Mouse (Mus musculus) CH12.LX (cell line): ENCODE data around the gene Tmem44. TPM values are rescaled to one million over a fixed set of nuclear protein-coding genes. Genes with fewer than 3 reads are reported as not detected.

Experiments
- DNase-seq: peaks from one replicate; pipeline ENCODE4 v3.0.0-alpha.2; 2013; ENCODE audit errors: extremely low read depth
- H3K27ac ChIP-seq: 2 replicates; pipeline ENCODE4 v1.5.1; 2012; ENCODE audit warnings: low read depth, mild to moderate bottlenecking, control low read depth, moderate library complexity; ENCODE audit not compliant: insufficient read depth
- H3K27me3 ChIP-seq: replicated peaks from 2 replicates; pipeline ENCODE3; 2012; ENCODE audit warnings: inconsistent platforms
- H3K36me3 ChIP-seq, 2 experiments: replicated peaks in 1 of 2; 2 replicates each; pipeline versions ENCODE3 to v1.6.1; 2012; ENCODE audit warnings: inconsistent platforms in 1 of 2, low read length in 1 of 2, mild to moderate bottlenecking in 1 of 2, mixed read lengths in 1 of 2, moderate library complexity in 1 of 2; ENCODE audit not compliant: control insufficient read depth in 1 of 2, insufficient read depth in 1 of 2
- H3K4me1 ChIP-seq, 2 experiments: 2 replicates each; pipeline ENCODE4 v1.6.1; 2012; ENCODE audit warnings: inconsistent platforms in 1 of 2, moderate library complexity in 1 of 2; ENCODE audit not compliant: insufficient read depth in 2 of 2, control insufficient read depth in 1 of 2
- H3K4me2 ChIP-seq: 2 replicates; pipeline ENCODE4 v1.6.1; 2012; ENCODE audit warnings: low read depth, mild to moderate bottlenecking, control low read depth; ENCODE audit not compliant: poor library complexity, insufficient read depth, severe bottlenecking
- H3K4me3 ChIP-seq, 3 experiments: fragments of 150-350 bp in 1 of 3; sonication (generic) in 1 of 3; replicated peaks in 1 of 3; 2 replicates each; pipeline versions ENCODE3 to v1.5.1; 2011 to 2012; ENCODE audit warnings: low read depth in 2 of 3, low read length in 2 of 3, mild to moderate bottlenecking in 2 of 3, moderate library complexity in 2 of 3, control low read depth in 1 of 3, improper control_type of control experiment in 1 of 3, inconsistent platforms in 1 of 3, mixed read lengths in 1 of 3; ENCODE audit not compliant: poor library complexity in 1 of 3
- H3K79me2 ChIP-seq: replicated peaks from 2 replicates; pipeline ENCODE4 v1.6.1; 2012; ENCODE audit warnings: mild to moderate bottlenecking, moderate library complexity; ENCODE audit not compliant: control insufficient read depth, poor library complexity, insufficient read depth, severe bottlenecking; ENCODE audit errors: extremely low read depth
- H3K9ac ChIP-seq: 2 replicates; pipeline ENCODE4 v1.6.1; 2012; ENCODE audit warnings: low read depth, mild to moderate bottlenecking, control low read depth, moderate library complexity; ENCODE audit not compliant: insufficient read depth
- H3K9me3 ChIP-seq: replicated peaks from 2 replicates; pipeline ENCODE3; 2012; ENCODE audit warnings: low read length, inconsistent platforms, mixed read lengths
- BHLHE40 ChIP-seq: IDR thresholded peaks from 2 replicates; pipeline ENCODE4 v1.6.1; 2011; ENCODE audit warnings: mild to moderate bottlenecking, low read depth, low read length, improper control_type of control experiment
- CHD1 ChIP-seq: IDR thresholded peaks from 2 replicates; pipeline ENCODE4 v1.6.1; 2012; ENCODE audit warnings: low read depth, low read length, improper control_type of control experiment, inconsistent platforms
- CTCF ChIP-seq, 2 experiments: IDR thresholded peaks in 1 of 2; conservative IDR thresholded peaks in 1 of 2; 2 replicates each; pipeline ENCODE4 v1.5.1; 2011 to 2012; ENCODE audit warnings: low read depth in 2 of 2, low read length in 2 of 2, improper control_type of control experiment in 1 of 2, inconsistent platforms in 1 of 2, mild to moderate bottlenecking in 1 of 2, moderate library complexity in 1 of 2
- E2F4 ChIP-seq: IDR thresholded peaks from 2 replicates; pipeline ENCODE4 v1.6.1; 2011; ENCODE audit warnings: low read depth, low read length, improper control_type of control experiment; ENCODE audit not compliant: insufficient replicate concordance
- ELF1 ChIP-seq: IDR thresholded peaks from 2 replicates; pipeline ENCODE4 v1.6.1; 2014; ENCODE audit warnings: low read depth, mild to moderate bottlenecking, inconsistent platforms, low read length, improper control_type of control experiment
- GABPA ChIP-seq: IDR thresholded peaks from 2 replicates; pipeline ENCODE4 v1.6.1; 2012; ENCODE audit warnings: low read depth, low read length, improper control_type of control experiment, inconsistent platforms; ENCODE audit not compliant: insufficient replicate concordance
- MAFK ChIP-seq: IDR thresholded peaks from 2 replicates; pipeline ENCODE4 v1.6.1; 2011; ENCODE audit warnings: low read length, improper control_type of control experiment; ENCODE audit not compliant: insufficient replicate concordance
- MAX ChIP-seq: IDR thresholded peaks from 2 replicates; pipeline ENCODE4 v1.6.1; 2011; ENCODE audit warnings: low read length, improper control_type of control experiment
- MEF2A ChIP-seq: IDR thresholded peaks from 2 replicates; pipeline ENCODE4 v1.6.1; 2014; ENCODE audit warnings: low read depth, mild to moderate bottlenecking, inconsistent platforms, low read length, improper control_type of control experiment, borderline replicate concordance
- NELFE ChIP-seq: IDR thresholded peaks from 2 replicates; pipeline ENCODE4 v1.6.1; 2011; ENCODE audit warnings: low read depth, low read length, improper control_type of control experiment
- NRF1 ChIP-seq: IDR thresholded peaks from 2 replicates; pipeline ENCODE4 v1.6.1; 2014; ENCODE audit warnings: low read depth, mild to moderate bottlenecking, inconsistent platforms, low read length, improper control_type of control experiment, moderate library complexity
- PAX5 ChIP-seq: IDR thresholded peaks from 2 replicates; pipeline ENCODE4 v1.6.1; 2012; ENCODE audit warnings: low read length, inconsistent platforms, mixed read lengths
- POLR2A ChIP-seq: IDR thresholded peaks from 2 replicates; pipeline ENCODE4 v1.6.1; 2011; ENCODE audit warnings: low read depth, mild to moderate bottlenecking, improper control_type of control experiment, low read length
- RAD21 ChIP-seq: IDR thresholded peaks from 2 replicates; pipeline ENCODE4 v1.6.1; 2011; ENCODE audit warnings: low read depth, mild to moderate bottlenecking, low read length, improper control_type of control experiment, moderate library complexity
- SMC3 ChIP-seq: IDR thresholded peaks from 2 replicates; pipeline ENCODE4 v1.6.1; 2011; ENCODE audit warnings: low read depth, low read length, improper control_type of control experiment
- TBP ChIP-seq: conservative IDR thresholded peaks from 2 replicates; pipeline ENCODE4 v1.6.1; 2011; ENCODE audit warnings: low read depth, low read length, improper control_type of control experiment
- TCF12 ChIP-seq: IDR thresholded peaks from 2 replicates; pipeline ENCODE4 v1.6.1; 2014; ENCODE audit warnings: low read depth, mild to moderate bottlenecking, inconsistent platforms, low read length, improper control_type of control experiment
- USF2 ChIP-seq: conservative IDR thresholded peaks from 2 replicates; pipeline ENCODE4 v1.6.1; 2011; ENCODE audit warnings: low read depth, low read length, improper control_type of control experiment
- ZC3H11A ChIP-seq: IDR thresholded peaks from 2 replicates; pipeline ENCODE4 v1.6.1; 2012; ENCODE audit warnings: low read depth, mild to moderate bottlenecking, inconsistent platforms, low read length, improper control_type of control experiment
- ZKSCAN1 ChIP-seq: IDR thresholded peaks from 2 replicates; pipeline ENCODE4 v1.6.1; 2012; ENCODE audit warnings: low read depth, inconsistent platforms, low read length, improper control_type of control experiment, borderline replicate concordance
- ZMIZ1 ChIP-seq: IDR thresholded peaks from 2 replicates; pipeline ENCODE4 v1.6.1; 2012; ENCODE audit warnings: low read depth, mild to moderate bottlenecking, inconsistent platforms, low read length, improper control_type of control experiment
- dilution Hi-C: fragments of 300-500 bp; cut with MboI; formaldehyde crosslinking; loops from 2 replicates; pipeline ENCODE4 v1.14.3; 2020; ENCODE audit warnings: low sequenced_read_pairs; ENCODE audit not compliant: extremely low pct_unique_long_range_greater_than_20kb, extremely low pct_ligation_motif_present
- in situ Hi-C: fragments of 300-500 bp; cut with MboI; formaldehyde crosslinking; loops from 3 replicates; pipeline ENCODE4 v1.14.3; 2019; ENCODE audit warnings: low sequenced_read_pairs, low pct_ligation_motif_present, low pct_unique_long_range_greater_than_20kb, mixed read lengths
- polyA plus RNA-seq: library from polyadenylated mRNA; unstranded; fragments of >175 nt; gene quantifications from 2 replicates; pipeline ENCODE4 v1.2.1, GENCODE M21; 2012; ENCODE audit warnings: low read depth; ENCODE audit not compliant: insufficient read length
- total RNA-seq, 2 experiments: library from RNA; depleted of rRNA; stranded (reverse); fragments of 300-350 nt in 1 of 2; fragments of >200 nt in 1 of 2; gene quantifications; 2 replicates each; pipeline ENCODE4 v1.2.3; 2012 to 2014

Tmem44 gene
- total and polyA plus RNA-seq, 3 experiments = 0.16 to 0.70 (median 0.51) TPM

DNA sequence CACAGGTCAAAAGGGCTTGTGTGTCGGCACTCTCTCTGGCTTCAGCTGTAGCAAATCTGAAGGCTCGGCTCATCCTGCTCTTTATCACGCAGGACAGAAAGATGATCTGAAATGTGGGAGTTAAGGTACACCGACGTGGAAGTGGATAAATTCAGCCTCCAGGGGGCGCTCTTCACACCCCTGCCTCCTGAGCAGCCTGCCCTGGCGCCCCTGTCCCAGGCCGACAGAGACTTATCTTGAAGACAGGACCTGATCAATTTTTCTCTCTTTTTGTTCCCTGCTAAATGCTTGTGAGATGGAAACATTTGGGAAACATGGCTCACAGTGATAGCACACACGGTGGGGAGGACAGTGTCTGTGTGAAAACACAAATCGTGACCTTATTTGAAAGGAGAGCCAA, 11.2 kb downstream of the Tmem44 start:
- Histone ChIP-seq H3K9ac (no peak overlapping the region), H3K4me1 (peaks cover 5 to 26% of the 10 kb centered on the region in 2 experiments), H3K4me2 (peak overlapping the region; percentile 41), H3K9me3 (no peaks in the 10 kb centered on the region), H3K27ac (no peak overlapping the region), H3K27me3 (peaks cover 32% of the 10 kb centered on the region), H3K36me3 (no peaks in the 10 kb centered on the region), H3K4me3 (no peak overlapping the region), H3K79me2 (no peaks in the 10 kb centered on the region)
- dilution Hi-C loops = no loop called here
- peak; percentile 67 for DNase-seq
- in situ Hi-C loops = no loop called here
- no peak for TF ChIP-seq MAFK
- no peak for TF ChIP-seq BHLHE40
- TF ChIP-seq GABPA = no peak
- TF ChIP-seq CTCF (conservative IDR thresholded peaks at IDR 0.05 in 1 of 2, IDR thresholded peaks at IDR 0.05 in 1 of 2; ENCODE audit: low read depth in 2 of 2, low read length in 2 of 2) = peak; percentile 84 to 86
- TF ChIP-seq TBP = no peak
- TF ChIP-seq RAD21 = peak; percentile 50
- TF ChIP-seq ELF1 = peak; percentile 24; the same call in 1 of the 2 replicates
- peak; percentile 68 for TF ChIP-seq SMC3
- TF ChIP-seq E2F4 = no peak
- no peak for TF ChIP-seq NRF1
- no peak for TF ChIP-seq POLR2A
- TF ChIP-seq MEF2A = no peak
- TF ChIP-seq ZKSCAN1 = no peak

DNA sequence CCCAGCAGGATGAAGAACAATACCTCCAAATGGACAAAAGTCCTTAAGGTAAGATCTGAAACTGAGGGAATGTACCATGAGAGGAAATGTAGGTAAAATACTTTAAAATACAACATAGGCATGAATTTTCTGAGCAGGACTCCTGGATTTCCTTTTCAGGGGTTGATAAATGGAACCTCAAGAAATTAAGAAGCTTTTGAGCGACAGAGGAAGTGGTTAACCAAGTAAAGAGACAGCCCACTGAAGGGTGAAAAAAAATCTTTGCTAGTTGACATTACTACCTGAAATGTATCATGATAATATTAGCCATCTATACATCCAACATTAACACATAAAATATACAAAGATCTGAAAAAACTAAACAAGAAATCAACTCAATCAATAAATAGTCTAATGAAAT, 15.6 kb downstream of the Tmem44 start:
- no peak overlapping the region for H3K4me2 ChIP-seq
- H3K4me3 ChIP-seq = no peak overlapping the region
- in situ Hi-C loops (no loop called here), dilution Hi-C loops (no loop called here)
- no peak overlapping the region for H3K9ac ChIP-seq
- no peaks in the 10 kb centered on the region for H3K36me3 ChIP-seq
- DNase-seq = no peak
- peaks cover 8 to 26% of the 10 kb centered on the region in 2 experiments for H3K4me1 ChIP-seq
- H3K9me3 ChIP-seq = no peaks in the 10 kb centered on the region
- no peak overlapping the region for H3K27ac ChIP-seq
- no peaks in the 10 kb centered on the region for H3K27me3 ChIP-seq
- no peak for TF ChIP-seq NELFE
- TF ChIP-seq MAX = no peak
- TF ChIP-seq CHD1 = no peak
- no peak for TF ChIP-seq CTCF (conservative IDR thresholded peaks at IDR 0.05 in 1 of 2, IDR thresholded peaks at IDR 0.05 in 1 of 2; ENCODE audit: low read depth in 2 of 2, low read length in 2 of 2)
- no peak for TF ChIP-seq USF2
- no peak for TF ChIP-seq TCF12
- no peak for TF ChIP-seq PAX5
- no peak for TF ChIP-seq ZC3H11A
- no peak for TF ChIP-seq E2F4
- TF ChIP-seq ZMIZ1 = no peak
- TF ChIP-seq, all 38 proteins: peak for 0
- no peaks in the 10 kb centered on the region for H3K79me2 ChIP-seq
